Mouse (Mus musculus) A20 (cell line): ENCODE measurements at regions not wholly inside any gene's neighbourhood (a gene's known extent, or its start where the extent isn't known, plus 50 kb on each side); places are given as distances from the start of the nearest gene placed in this dataset.

Experiments
- DNase-seq: peaks from one replicate; pipeline ENCODE4 v3.0.0-alpha.2; 2011; ENCODE audit warnings: low read depth, low spot score

- no peak for DNase-seq
Measured at GRCm38 (mm10) chr11:79881812-79882211, 80.4 kb downstream of the Utp6 start.

- no peak for DNase-seq
Measured at GRCm38 (mm10) chr11:79878091-79878490, 84.1 kb downstream of the Utp6 start.

GRCm38 (mm10) chr11:79877184-79877745 lies 84.9 kb downstream of the Utp6 start:
- DNase-seq, result no peak

GRCm38 (mm10) chr11:79871783-79872628 lies 90.2 kb downstream of the Utp6 start:
- DNase-seq, result no peak

- DNase-seq, result peak; percentile 9
Measured at GRCm38 (mm10) chr11:79870189-79870588, 92.0 kb downstream of the Utp6 start.

GRCm38 (mm10) chr11:79869009-79869408 lies 93.2 kb downstream of the Utp6 start:
- DNase-seq, result no peak

GRCm38 (mm10) chr11:79864836-79865235 lies 97.4 kb downstream of the Utp6 start:
- no peak for DNase-seq

- no peak for DNase-seq
Measured at GRCm38 (mm10) chr11:79863487-79864175, 98.6 kb downstream of the Utp6 start.

- peak; percentile 91 for DNase-seq
Measured at GRCm38 (mm10) chr11:79860611-79861067, 101.6 kb downstream of the Utp6 start.

- DNase-seq, result no peak
Measured at GRCm38 (mm10) chr11:79856376-79856775, 105.8 kb downstream of the Utp6 start.

GRCm38 (mm10) chr11:79849545-79849944 lies 112.6 kb downstream of the Utp6 start:
- DNase-seq, result no peak

GRCm38 (mm10) chr11:79844436-79844835 lies 117.8 kb downstream of the Utp6 start:
- no peak for DNase-seq

GRCm38 (mm10) chr11:79843021-79843420 lies 119.2 kb downstream of the Utp6 start:
- DNase-seq, result no peak

GRCm38 (mm10) chr11:79839973-79840372 lies 122.2 kb downstream of the Utp6 start:
- DNase-seq, result no peak

- no peak for DNase-seq
Measured at GRCm38 (mm10) chr11:79838051-79838450, 124.1 kb downstream of the Utp6 start.

GRCm38 (mm10) chr11:79837076-79837990 lies 124.9 kb downstream of the Utp6 start:
- DNase-seq, result no peak

- DNase-seq, result no peak
Measured at GRCm38 (mm10) chr11:79835873-79836272, 126.3 kb downstream of the Utp6 start.

- no peak for DNase-seq
Measured at GRCm38 (mm10) chr11:79833817-79834216, 128.4 kb downstream of the Utp6 start.

GRCm38 (mm10) chr11:79831591-79832320 lies 130.4 kb downstream of the Utp6 start:
- no peak for DNase-seq

- DNase-seq, result no peak
Measured at GRCm38 (mm10) chr11:79830567-79831055, 131.6 kb downstream of the Utp6 start.

- no peak for DNase-seq
Measured at GRCm38 (mm10) chr11:79827034-79827433, 135.2 kb downstream of the Utp6 start.
